9 mouse cellular contexts compared by ENCODE assay signal in genomic region chr3:36531979-36532542, GRCm38 (mm10). TPM values are rescaled to one million over a fixed set of nuclear protein-coding genes. Genes with fewer than 3 reads are reported as not detected.
A peak's percentile ranks its signal among the peaks of the same experiment; 100 is the strongest.
DNase-seq lines count a peak whose midpoint lies in the region; ATAC-seq and TF ChIP-seq lines count a peak whose summit lies in the region.
"Had no signal": no experiment of that assay in that cellular context is flagged by ENCODE, and none has a peak within 500 bp of the region (broad histone marks: within the 10 kb centered on the region; RNA-seq: fewer than 3 reads in every experiment).

No protein-coding gene starts in this region.

- no peaks in the 10 kb centered on the region for H3K9me3 ChIP-seq in embryonic facial prominence, embryonic 14.5 days (ENCODE audit: control insufficient read depth, low read length)
- no peaks in the 10 kb centered on the region for H3K9me3 ChIP-seq in limb, embryonic 11.5 days (ENCODE audit: control insufficient read depth, low read length)
- no peaks in the 10 kb centered on the region for H3K9me3 ChIP-seq in neural tube, embryonic 14.5 days (ENCODE audit: control insufficient read depth, low read length)

- peaks cover 13% of the 10 kb centered on the region for H3K27me3 ChIP-seq in embryonic facial prominence, embryonic 14.5 days (replicated peaks; ENCODE audit: control insufficient read depth, insufficient read depth, low read length)
- H3K27me3 ChIP-seq in limb, embryonic 11.5 days (ENCODE audit: control insufficient read depth, insufficient read depth, low read length): no peaks in the 10 kb centered on the region
- H3K27me3 ChIP-seq in neural tube, embryonic 14.5 days (ENCODE audit: control insufficient read depth, insufficient read depth, low read length): no peaks in the 10 kb centered on the region

- peak overlapping the region; percentile 56 for H3K4me3 ChIP-seq in lung, adult 2 months (replicated peaks; ENCODE audit: extremely low read depth, low read depth, low read length)
- peak overlapping the region; percentile 31 for H3K4me3 ChIP-seq in embryonic facial prominence, embryonic 14.5 days (ENCODE audit: low read depth, low read length)
- peak overlapping the region; percentile 10 for H3K4me3 ChIP-seq in limb, embryonic 11.5 days (ENCODE audit: low read depth, low read length)
- H3K4me3 ChIP-seq in neural tube, embryonic 14.5 days (ENCODE audit: low read depth, low read length): peak overlapping the region; percentile 11; the same call in 1 of the 2 replicates

- WGBS in lung, adult 2 months: 2% methylated on average over 18 of the region's 18 CpGs
- WGBS in embryonic facial prominence, embryonic 14.5 days: 7% methylated on average over 18 of the region's 18 CpGs
- WGBS in limb, embryonic 11.5 days: 6% methylated on average over 18 of the region's 18 CpGs
- WGBS in neural tube, embryonic 14.5 days: 8% methylated on average over 18 of the region's 18 CpGs

- H3K36me3 ChIP-seq in embryonic facial prominence, embryonic 14.5 days (ENCODE audit: control insufficient read depth, insufficient read depth, low read length): no peaks in the 10 kb centered on the region
- H3K36me3 ChIP-seq in limb, embryonic 11.5 days (ENCODE audit: control insufficient read depth, insufficient read depth, low read length): no peaks in the 10 kb centered on the region
- no peaks in the 10 kb centered on the region for H3K36me3 ChIP-seq in neural tube, embryonic 14.5 days (ENCODE audit: control insufficient read depth, insufficient read depth, low read length)

- no peak overlapping the region for H3K27ac ChIP-seq in embryonic facial prominence, embryonic 14.5 days (replicated peaks; ENCODE audit: low read depth, low read length)
- no peak overlapping the region for H3K27ac ChIP-seq in limb, embryonic 11.5 days (replicated peaks; ENCODE audit: low read depth, low read length)
- H3K27ac ChIP-seq in neural tube, embryonic 14.5 days (ENCODE audit: low read depth, low read length): no peak overlapping the region

- no peak for TF ChIP-seq CTCF in lung, adult 2 months (IDR thresholded peaks at IDR 0.05; ENCODE audit: insufficient read depth, low read length)

- no peak for TF ChIP-seq POLR2A in lung, adult 2 months (IDR thresholded peaks at IDR 0.05; ENCODE audit: borderline replicate concordance, extremely low read depth, low read depth, low read length)

- ATAC-seq in embryonic facial prominence, embryonic 14.5 days (ENCODE audit: low read depth): no peak
- 0 out of 2 replicates have a peak, but pooled peaks have one; percentile 51 for ATAC-seq in limb, embryonic 11.5 days (ENCODE audit: insufficient number of reproducible peaks, low FRiP score, low TSS enrichment, low read depth)
- ATAC-seq in neural tube, embryonic 14.5 days (ENCODE audit: low read depth): no peak

- H3K4me1 ChIP-seq in lung, adult 2 months (ENCODE audit: control insufficient read depth, insufficient read depth, low read length): peaks cover 10% of the 10 kb centered on the region
- no peaks in the 10 kb centered on the region for H3K4me1 ChIP-seq in embryonic facial prominence, embryonic 14.5 days (ENCODE audit: control insufficient read depth, insufficient read depth, low read length)
- H3K4me1 ChIP-seq in limb, embryonic 11.5 days (ENCODE audit: control insufficient read depth, insufficient read depth, low read length): no peaks in the 10 kb centered on the region
- H3K4me1 ChIP-seq in neural tube, embryonic 14.5 days (ENCODE audit: control insufficient read depth, insufficient read depth, low read length): no peaks in the 10 kb centered on the region

- DNase-seq in lung, adult 2 months: peak; percentile 12
- DNase-seq in lung, postnatal 36 days: no peak
- DNase-seq in embryonic facial prominence, embryonic 14.5 days (ENCODE audit: low spot score): peak; percentile 7
- peak; percentile 59 for DNase-seq in limb, embryonic 11.5 days (ENCODE audit: low spot score)
- no peak for DNase-seq in cerebellum, postnatal 10 days
- DNase-seq in cerebellum, adult 8-10 months: no peak
- no peak for DNase-seq in layer of hippocampus, postnatal 10 days (ENCODE audit: low spot score in 2 of 2)

- H3K9ac ChIP-seq in embryonic facial prominence, embryonic 14.5 days (ENCODE audit: low read depth, low read length): peak overlapping the region; percentile 47; the same call in 1 of the 2 replicates
- H3K9ac ChIP-seq in limb, embryonic 11.5 days (ENCODE audit: low read length): peak overlapping the region; percentile 17; the same call in 1 of the 2 replicates
- no peak overlapping the region for H3K9ac ChIP-seq in neural tube, embryonic 14.5 days (replicated peaks; ENCODE audit: low read depth, low read length)

- peak overlapping the region; percentile 57 for H3K4me2 ChIP-seq in embryonic facial prominence, embryonic 14.5 days (ENCODE audit: low read depth, low read length)
- H3K4me2 ChIP-seq in limb, embryonic 11.5 days (ENCODE audit: low read depth, severe bottlenecking): peak overlapping the region; percentile 53
- H3K4me2 ChIP-seq in neural tube, embryonic 14.5 days (ENCODE audit: low read depth, low read length): peak overlapping the region; percentile 32; the same call in 1 of the 2 replicates

RNA-seq across cellular contexts. Expression of gene Gm11549, which starts 10.4 kb away (rescaled TPM):
- 0.04 TPM in 1 of 2 replicates, not detected in the other for polyA plus RNA-seq in lung, adult 2 months (2012; rRNA removed)
- 0.33 and 0.73 TPM in 2 replicates for polyA plus RNA-seq in embryonic facial prominence, embryonic 14.5 days (2014; fragmentation: Nextera tagmentation; extraction: Ambion mirVana)
- polyA plus RNA-seq in limb, embryonic 11.5 days (2014; fragmentation: Nextera tagmentation; extraction: Ambion mirVana): not detected in 2 replicates
- 0.07 and 2.5 TPM in 2 replicates for polyA plus RNA-seq in neural tube, embryonic 14.5 days (2014; fragmentation: Nextera tagmentation; extraction: Ambion mirVana)
- total RNA-seq in layer of hippocampus, postnatal 10 days (2021): 1 to 10 TPM; 1.2 to 1.9 TPM
- total RNA-seq: adrenal gland, postnatal 36 days had no signal

RNA-seq across cellular contexts. Expression of gene Exosc9, which starts 20.3 kb away (rescaled TPM):
- polyA plus RNA-seq in lung, adult 2 months (2012; rRNA removed): 4.4 and 9.5 TPM in 2 replicates
- 52.9 and 53.7 TPM in 2 replicates for polyA plus RNA-seq in embryonic facial prominence, embryonic 14.5 days (2014; fragmentation: Nextera tagmentation; extraction: Ambion mirVana)
- polyA plus RNA-seq in limb, embryonic 11.5 days (2014; fragmentation: Nextera tagmentation; extraction: Ambion mirVana): 81.4 and 92.2 TPM in 2 replicates
- polyA plus RNA-seq in neural tube, embryonic 14.5 days (2014; fragmentation: Nextera tagmentation; extraction: Ambion mirVana): 84.9 and 87.1 TPM in 2 replicates
- 10 to 100 TPM; 46.7 to 50.4 TPM for total RNA-seq in layer of hippocampus, postnatal 10 days (2021)

RNA-seq across cellular contexts. Expression of gene Ccna2, which starts 39.9 kb away (rescaled TPM):
- 4.3 and 4.7 TPM in 2 replicates for polyA plus RNA-seq in lung, adult 2 months (2012; rRNA removed)
- 159 and 177 TPM in 2 replicates for polyA plus RNA-seq in embryonic facial prominence, embryonic 14.5 days (2014; fragmentation: Nextera tagmentation; extraction: Ambion mirVana)
- polyA plus RNA-seq in limb, embryonic 11.5 days (2014; fragmentation: Nextera tagmentation; extraction: Ambion mirVana): 277 and 284 TPM in 2 replicates
- polyA plus RNA-seq in neural tube, embryonic 14.5 days (2014; fragmentation: Nextera tagmentation; extraction: Ambion mirVana): 15.2 and 21.5 TPM in 2 replicates
- 1 to 10 TPM; 6.7 to 8.7 TPM for total RNA-seq in layer of hippocampus, postnatal 10 days (2021)

RNA-seq across cellular contexts. Expression of gene 1810062G17Rik, which starts 56.3 kb away (rescaled TPM):
- polyA plus RNA-seq in lung, adult 2 months (2012; rRNA removed): 2.6 and 4.1 TPM in 2 replicates
- 2.0 and 2.8 TPM in 2 replicates for polyA plus RNA-seq in embryonic facial prominence, embryonic 14.5 days (2014; fragmentation: Nextera tagmentation; extraction: Ambion mirVana)
- 0.43 and 0.61 TPM in 2 replicates for polyA plus RNA-seq in limb, embryonic 11.5 days (2014; fragmentation: Nextera tagmentation; extraction: Ambion mirVana)
- 0.50 TPM in 1 of 2 replicates, not detected in the other for polyA plus RNA-seq in neural tube, embryonic 14.5 days (2014; fragmentation: Nextera tagmentation; extraction: Ambion mirVana)
- total RNA-seq in layer of hippocampus, postnatal 10 days (2021): under 1 TPM in 1 of 2 experiments, not detected in 1; 0.55 TPM

RNA-seq across cellular contexts. Expression of gene Anxa5, which starts 56.4 kb away (rescaled TPM):
- 1,219 and 1,294 TPM in 2 replicates for polyA plus RNA-seq in lung, adult 2 months (2012; rRNA removed)
- 458 and 477 TPM in 2 replicates for polyA plus RNA-seq in embryonic facial prominence, embryonic 14.5 days (2014; fragmentation: Nextera tagmentation; extraction: Ambion mirVana)
- polyA plus RNA-seq in limb, embryonic 11.5 days (2014; fragmentation: Nextera tagmentation; extraction: Ambion mirVana): 113 and 132 TPM in 2 replicates
- 27.8 and 131 TPM in 2 replicates for polyA plus RNA-seq in neural tube, embryonic 14.5 days (2014; fragmentation: Nextera tagmentation; extraction: Ambion mirVana)
- 10 to 100 TPM; 34.6 to 34.7 TPM for total RNA-seq in layer of hippocampus, postnatal 10 days (2021)

Comparison
In these comparisons a context has a peak if more than half of its experiments do, and no peak if none do; other contexts are left out.
1. DNase-seq: peak in lung, adult 2 months (single experiment), embryonic facial prominence, embryonic 14.5 days (single experiment) and limb, embryonic 11.5 days (single experiment); none in lung, postnatal 36 days (single experiment), cerebellum, postnatal 10 days (0 of 2), cerebellum, adult 8-10 months (single experiment) and layer of hippocampus, postnatal 10 days (0 of 2).
2. Peak in every context shown above with its lines, with median percentiles within 50 percentile points of each other: H3K4me3 ChIP-seq and H3K4me2 ChIP-seq.